Mouse (Mus musculus) small intestine, adult 2 months (tissue): Measurements from ENCODE around the gene Ppm1h. TPM values are rescaled to one million over a fixed set of nuclear protein-coding genes. Genes with fewer than 3 reads are reported as not detected.

Source experiments
- H3K27ac ChIP-seq: fragments of 200-500 bp; 2 replicates; pipeline ENCODE4 v1.5.1; 2012; ENCODE audit warnings: low read depth, low read length, control low read depth, inconsistent platforms; ENCODE audit not compliant: insufficient read depth
- H3K27me3 ChIP-seq: fragments of 200-500 bp; 2 replicates; pipeline ENCODE4 v1.6.1; 2012; ENCODE audit warnings: mild to moderate bottlenecking, moderate library complexity, low read length, inconsistent platforms; ENCODE audit not compliant: control insufficient read depth, insufficient read depth
- H3K36me3 ChIP-seq: fragments of 200-500 bp; 2 replicates; pipeline ENCODE4 v1.6.1; 2012; ENCODE audit warnings: mild to moderate bottlenecking, low read length, control low read depth, inconsistent platforms; ENCODE audit not compliant: control insufficient read depth, insufficient read depth
- H3K4me1 ChIP-seq: fragments of 200-500 bp; 2 replicates; pipeline ENCODE4 v1.6.1; 2012; ENCODE audit warnings: low read length, inconsistent platforms, mixed read lengths; ENCODE audit not compliant: control insufficient read depth, insufficient read depth, insufficient read length
- H3K4me3 ChIP-seq: fragments of 200-500 bp; 2 replicates; pipeline ENCODE4 v1.5.1; 2012; ENCODE audit warnings: low read depth, mild to moderate bottlenecking, control low read depth, inconsistent platforms, low read length, moderate library complexity
- CTCF ChIP-seq: fragments of 200-500 bp; IDR thresholded peaks from 2 replicates; pipeline ENCODE4 v1.5.1; 2012; ENCODE audit warnings: low read depth, mild to moderate bottlenecking, control low read depth, inconsistent platforms, low read length, moderate library complexity, mixed read lengths; ENCODE audit not compliant: insufficient replicate concordance, insufficient read length; ENCODE audit errors: extremely low read depth
- POLR2A ChIP-seq: fragments of 200-500 bp; IDR thresholded peaks from 2 replicates; pipeline ENCODE4 v1.6.1; 2012; ENCODE audit warnings: low read depth, mild to moderate bottlenecking, control low read depth, inconsistent platforms, low read length, moderate library complexity
- WGBS: fragments of 180-500 bp; shearing (Covaris S2); methylation state at CpG from one replicate; pipeline ENCODE4 v1.1.7; 2018; 5-methylcytosine and 5-hydroxymethylcytosine counted together
- polyA plus RNA-seq: library from polyadenylated mRNA; depleted of rRNA; stranded (reverse); fragments of >200 nt; gene quantifications from 2 replicates; pipeline ENCODE4 v1.2.3, GENCODE M21; 2012

The Ppm1h gene
- polyA plus RNA-seq, 1 experiment, result 14.7 TPM

GRCm38 (mm10) chr10:122760469-122761307, 82.1 kb downstream of the Ppm1h start:
- H3K36me3 ChIP-seq, result no peaks in the 10 kb centered on the region
- H3K27ac ChIP-seq, result no peak overlapping the region
- whole genome bisulfite sequencing, result 70% methylated on average over 7 of the region's 7 CpGs
- 0 out of 2 replicates have a peak, but pooled peaks cover 3% of the 10 kb centered on the region for H3K4me1 ChIP-seq
- no peak for TF ChIP-seq POLR2A
- no peak for TF ChIP-seq CTCF
- H3K4me3 ChIP-seq, result no peak overlapping the region
- no peaks in the 10 kb centered on the region for H3K27me3 ChIP-seq

- H3K36me3 ChIP-seq, result no peaks in the 10 kb centered on the region
- 0 out of 2 replicates have a peak, but pooled peaks cover 3% of the 10 kb centered on the region for H3K4me1 ChIP-seq
- 71% methylated on average over 6 of the region's 6 CpGs for WGBS
- H3K4me3 ChIP-seq, result no peak overlapping the region
- H3K27me3 ChIP-seq, result no peaks in the 10 kb centered on the region
- no peak for TF ChIP-seq CTCF
- TF ChIP-seq POLR2A, result no peak
- no peak overlapping the region for H3K27ac ChIP-seq
These were observed 84.4 kb downstream of the Ppm1h start for GRCm38 (mm10) chr10:122762772-122763511.

DNA sequence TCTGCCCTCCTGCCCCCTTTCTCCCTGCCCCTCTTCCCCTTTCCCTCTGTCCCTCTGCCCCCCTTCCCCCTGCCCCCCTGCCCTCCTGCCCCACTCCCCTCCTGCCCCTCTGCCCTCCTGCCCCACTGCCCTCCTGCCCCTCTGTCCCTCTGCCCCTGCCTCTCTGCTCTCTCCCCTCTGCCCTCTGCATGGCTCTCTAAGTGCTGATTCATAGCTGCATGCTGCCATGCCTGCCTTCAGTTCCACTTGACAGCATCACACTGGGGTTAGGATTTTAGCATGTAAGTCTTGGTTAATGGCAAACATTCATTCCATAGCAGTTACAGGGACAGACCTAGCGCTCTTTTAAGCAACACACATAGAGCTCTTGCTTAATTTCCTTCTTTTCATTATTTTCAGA, 85.0 kb downstream of the Ppm1h start:
- 81% methylated on average over 1 of the region's 1 CpGs for WGBS
- H3K4me1 ChIP-seq, result 0 out of 2 replicates have a peak, but pooled peaks cover 3% of the 10 kb centered on the region
- no peak overlapping the region for H3K27ac ChIP-seq
- H3K4me3 ChIP-seq, result no peak overlapping the region
- TF ChIP-seq CTCF (no peak), POLR2A (no peak)
- H3K27me3 ChIP-seq, result no peaks in the 10 kb centered on the region
- no peaks in the 10 kb centered on the region for H3K36me3 ChIP-seq

- 0 out of 2 replicates have a peak, but pooled peaks cover 3% of the 10 kb centered on the region for H3K4me1 ChIP-seq
These were observed 86.1 kb downstream of the Ppm1h start for GRCm38 (mm10) chr10:122764653-122765052.

GRCm38 (mm10) chr10:122765521-122765920, 87.0 kb downstream of the Ppm1h start:
- Histone ChIP-seq H3K4me1 (0 out of 2 replicates have a peak, but pooled peaks cover 3% of the 10 kb centered on the region), H3K27ac (no peak overlapping the region), H3K36me3 (no peaks in the 10 kb centered on the region), H3K4me3 (no peak overlapping the region), H3K27me3 (no peaks in the 10 kb centered on the region)
- WGBS, result 15% methylated on average over 4 of the region's 4 CpGs
- TF ChIP-seq POLR2A (no peak), CTCF (no peak)

More at GRCm38 (mm10) chr10:122764653-122765052, 86.1 kb downstream of the Ppm1h start:
- H3K36me3 ChIP-seq, result no peaks in the 10 kb centered on the region
- no peak for TF ChIP-seq POLR2A
- no peak for TF ChIP-seq CTCF
- no peak overlapping the region for H3K27ac ChIP-seq
- 77% methylated on average over 7 of the region's 7 CpGs for WGBS
- H3K4me3 ChIP-seq, result no peak overlapping the region
- no peaks in the 10 kb centered on the region for H3K27me3 ChIP-seq

GRCm38 (mm10) chr10:122765992-122766391, 87.4 kb downstream of the Ppm1h start:
- 81% methylated on average over 8 of the region's 8 CpGs for WGBS
- Histone ChIP-seq H3K36me3 (no peaks in the 10 kb centered on the region), H3K4me3 (no peak overlapping the region), H3K4me1 (0 out of 2 replicates have a peak, but pooled peaks cover 3% of the 10 kb centered on the region), H3K27me3 (no peaks in the 10 kb centered on the region), H3K27ac (no peak overlapping the region)
- TF ChIP-seq CTCF, result no peak
- no peak for TF ChIP-seq POLR2A
